Mouse (Mus musculus) embryonic facial prominence, embryonic 15.5 days (tissue): ENCODE results near the gene Paqr4. TPM values are rescaled to one million over a fixed set of nuclear protein-coding genes. Genes with fewer than 3 reads are reported as not detected.

Experiments
- ATAC-seq: fragments of 200-750 bp; cut with Nextera tagmentation; 2 replicates; pipeline ENCODE4 v1.8.0; 2017; ENCODE audit warnings: low read depth, moderate TSS enrichment; ENCODE audit not compliant: insufficient number of reproducible peaks, low FRiP score, low TSS enrichment
- H3K27ac ChIP-seq: fragments of 300-500 bp; sonication (generic); replicated peaks from 2 replicates; pipeline ENCODE4 v1.5.1; 2015; ENCODE audit warnings: mild to moderate bottlenecking, inconsistent platforms
- H3K27me3 ChIP-seq: fragments of 300-500 bp; sonication (generic); 2 replicates; pipeline ENCODE4 v1.6.1; 2015; ENCODE audit warnings: inconsistent platforms
- H3K36me3 ChIP-seq: fragments of 300-500 bp; sonication (generic); 2 replicates; pipeline ENCODE4 v1.6.1; 2015; ENCODE audit warnings: mild to moderate bottlenecking, inconsistent platforms
- H3K4me1 ChIP-seq: fragments of 300-500 bp; sonication (generic); 2 replicates; pipeline ENCODE4 v1.6.1; 2015; ENCODE audit warnings: inconsistent platforms
- H3K4me2 ChIP-seq: fragments of 300-500 bp; sonication (generic); replicated peaks from 2 replicates; pipeline ENCODE4 v1.6.1; 2015; ENCODE audit warnings: mild to moderate bottlenecking, inconsistent platforms
- H3K4me3 ChIP-seq: fragments of 300-500 bp; sonication (generic); replicated peaks from 2 replicates; pipeline ENCODE4 v1.5.1; 2015; ENCODE audit warnings: mild to moderate bottlenecking, inconsistent platforms
- H3K9ac ChIP-seq: fragments of 300-500 bp; sonication (generic); 2 replicates; pipeline ENCODE4 v1.6.1; 2015; ENCODE audit warnings: inconsistent platforms
- H3K9me3 ChIP-seq: fragments of 300-500 bp; sonication (generic); replicated peaks from 2 replicates; pipeline ENCODE4 v1.6.1; 2016; ENCODE audit warnings: inconsistent platforms
- WGBS: fragments of 180-500 bp; shearing (Covaris S2); methylation state at CpG from one replicate; pipeline ENCODE4 v1.1.7; 2015; 5-methylcytosine and 5-hydroxymethylcytosine counted together
- polyA plus RNA-seq: library from polyadenylated mRNA; unstranded; fragments of >200 nt; fragmentation: Nextera tagmentation; extraction: Ambion mirVana; gene quantifications from 2 replicates; pipeline ENCODE4 v1.2.1, GENCODE M21; 2015

The Paqr4 gene
- polyA plus RNA-seq = 20.9 and 27.2 TPM in 2 replicates

DNA sequence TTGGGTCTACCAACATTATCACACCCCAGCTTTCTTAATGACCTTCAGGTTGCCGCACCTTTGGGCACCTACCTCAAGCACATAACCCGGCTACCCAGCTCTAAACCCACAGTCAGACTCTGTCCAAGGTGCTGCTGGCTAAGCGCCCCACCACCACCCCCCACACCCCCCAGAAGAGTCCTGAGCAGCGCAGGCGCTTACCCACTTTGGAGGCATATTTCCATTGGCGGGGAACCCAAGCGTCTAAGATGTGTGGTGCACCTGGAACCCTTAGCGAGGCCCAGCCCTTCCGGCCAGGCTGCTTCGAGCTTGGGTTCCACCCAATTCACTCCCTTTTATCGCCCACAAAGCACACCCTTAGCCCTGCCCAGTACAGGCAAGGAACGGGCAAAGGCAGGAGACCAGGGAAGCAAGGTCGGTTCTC is at the start of gene Paqr4:
Gene Paqr4 (minus strand): TSS at position 270 of the 424 bp plus-strand sequence.
- Histone ChIP-seq H3K4me3 (peak within 1 kb of the TSS; percentile 60), H3K36me3 (peaks cover 6% of the 10 kb centered on the region; the same call in 1 of the 2 replicates), H3K27ac (peak within 1 kb of the TSS; percentile 55; the same call in 1 of the 2 replicates), H3K27me3 (peaks cover 54% of the 10 kb centered on the region), H3K9ac (peak within 1 kb of the TSS; percentile 39), H3K4me2 (peak within 1 kb of the TSS; percentile 98), H3K4me1 (peaks cover 59% of the 10 kb centered on the region), H3K9me3 (no peaks in the 10 kb centered on the region)
- ATAC-seq = peak; percentile 25
- WGBS = 5% methylated on average over 13 of the region's 13 CpGs

DNA sequence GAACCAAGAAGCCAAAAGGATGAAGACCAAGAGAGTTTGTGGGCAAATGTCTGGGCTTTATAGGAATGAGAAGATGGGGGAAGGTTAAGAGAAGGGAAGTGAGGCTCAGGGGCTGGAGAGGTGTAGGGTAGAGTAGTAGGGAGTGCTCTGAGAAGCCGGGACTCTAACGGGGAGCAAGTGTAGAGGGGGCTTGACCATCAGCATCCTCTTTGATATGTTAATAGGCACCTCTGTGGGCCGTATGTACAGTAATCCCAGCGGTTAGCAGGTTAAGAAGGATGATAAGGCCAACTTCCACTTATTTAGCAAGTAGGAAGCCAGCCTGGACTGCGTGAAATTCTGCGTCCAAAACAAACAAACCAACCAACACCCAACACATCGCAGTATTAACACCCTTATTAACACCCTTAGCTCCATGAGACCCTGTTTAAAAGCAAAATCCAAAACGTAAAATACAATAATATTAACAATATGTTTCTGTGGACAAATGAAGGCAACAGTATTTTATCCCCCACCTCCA is 49.1 kb upstream of the Paqr4 start:
- Histone ChIP-seq H3K9me3 (no peaks in the 10 kb centered on the region), H3K36me3 (no peaks in the 10 kb centered on the region), H3K27ac (peak overlapping the region; percentile 86; the same call in 1 of the 2 replicates), H3K27me3 (no peaks in the 10 kb centered on the region), H3K9ac (peak overlapping the region; percentile 74; the same call in 1 of the 2 replicates), H3K4me3 (peak overlapping the region; percentile 55), H3K4me1 (peaks cover 25% of the 10 kb centered on the region), H3K4me2 (peak overlapping the region; percentile 76)
- no peak for ATAC-seq
- WGBS = 19% methylated on average over 8 of the region's 8 CpGs

DNA sequence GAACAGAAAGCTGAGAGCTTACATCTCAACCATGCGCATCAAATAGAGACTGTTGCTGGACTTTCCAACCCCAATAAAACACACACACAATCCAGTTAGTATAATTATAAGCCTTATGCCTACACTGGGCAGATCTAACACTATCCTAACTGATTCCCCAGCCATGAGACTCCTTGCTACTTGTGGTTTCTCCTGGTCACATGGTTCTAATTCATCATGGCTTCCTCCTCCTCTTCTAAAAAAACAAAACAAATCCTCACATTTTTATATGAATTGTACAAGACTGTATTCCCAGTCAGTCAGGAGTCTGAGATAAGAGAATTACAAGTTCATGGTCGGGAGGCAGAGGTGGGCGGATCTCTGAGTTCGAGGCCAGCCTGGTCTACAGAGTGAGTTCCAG is 48.3 kb upstream of the Paqr4 start:
- H3K4me1 ChIP-seq = peaks cover 25% of the 10 kb centered on the region
- no peak overlapping the region for H3K4me3 ChIP-seq
- 86% methylated on average over 4 of the region's 4 CpGs for WGBS
- no peaks in the 10 kb centered on the region for H3K9me3 ChIP-seq
- no peak for ATAC-seq
- no peak overlapping the region for H3K27ac ChIP-seq
- H3K9ac ChIP-seq = no peak overlapping the region
- H3K36me3 ChIP-seq = no peaks in the 10 kb centered on the region
- H3K4me2 ChIP-seq = no peak overlapping the region
- no peaks in the 10 kb centered on the region for H3K27me3 ChIP-seq

DNA sequence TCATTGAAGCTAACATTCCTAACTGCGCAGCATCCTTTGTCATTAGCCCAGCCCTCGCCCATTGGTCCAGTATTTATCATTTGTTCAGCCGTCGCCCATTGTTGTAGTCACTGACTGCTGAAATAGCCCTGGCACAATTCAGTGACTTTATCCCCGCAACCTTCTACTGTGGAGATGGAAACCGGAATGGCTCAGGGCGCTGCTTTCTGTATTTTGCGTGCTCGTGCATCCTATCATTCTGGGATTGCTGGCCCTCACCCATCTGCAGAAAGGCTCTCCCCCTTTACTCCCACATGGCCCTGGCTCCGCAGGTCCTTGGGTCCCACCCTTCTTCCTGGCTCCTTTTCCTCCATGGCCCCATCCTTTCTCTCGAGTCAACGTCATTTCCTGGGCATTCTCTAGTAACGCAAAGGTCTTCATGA is 45.9 kb upstream of the Paqr4 start:
- Histone ChIP-seq H3K27ac (peak overlapping the region; percentile 59), H3K27me3 (no peaks in the 10 kb centered on the region), H3K4me3 (peak overlapping the region; percentile 64), H3K9ac (no peak overlapping the region; the same call in 1 of the 2 replicates), H3K9me3 (no peaks in the 10 kb centered on the region), H3K4me2 (peak overlapping the region; percentile 91), H3K36me3 (no peaks in the 10 kb centered on the region), H3K4me1 (peaks cover 25% of the 10 kb centered on the region)
- no peak for ATAC-seq
- WGBS = 16% methylated on average over 13 of the region's 13 CpGs

DNA sequence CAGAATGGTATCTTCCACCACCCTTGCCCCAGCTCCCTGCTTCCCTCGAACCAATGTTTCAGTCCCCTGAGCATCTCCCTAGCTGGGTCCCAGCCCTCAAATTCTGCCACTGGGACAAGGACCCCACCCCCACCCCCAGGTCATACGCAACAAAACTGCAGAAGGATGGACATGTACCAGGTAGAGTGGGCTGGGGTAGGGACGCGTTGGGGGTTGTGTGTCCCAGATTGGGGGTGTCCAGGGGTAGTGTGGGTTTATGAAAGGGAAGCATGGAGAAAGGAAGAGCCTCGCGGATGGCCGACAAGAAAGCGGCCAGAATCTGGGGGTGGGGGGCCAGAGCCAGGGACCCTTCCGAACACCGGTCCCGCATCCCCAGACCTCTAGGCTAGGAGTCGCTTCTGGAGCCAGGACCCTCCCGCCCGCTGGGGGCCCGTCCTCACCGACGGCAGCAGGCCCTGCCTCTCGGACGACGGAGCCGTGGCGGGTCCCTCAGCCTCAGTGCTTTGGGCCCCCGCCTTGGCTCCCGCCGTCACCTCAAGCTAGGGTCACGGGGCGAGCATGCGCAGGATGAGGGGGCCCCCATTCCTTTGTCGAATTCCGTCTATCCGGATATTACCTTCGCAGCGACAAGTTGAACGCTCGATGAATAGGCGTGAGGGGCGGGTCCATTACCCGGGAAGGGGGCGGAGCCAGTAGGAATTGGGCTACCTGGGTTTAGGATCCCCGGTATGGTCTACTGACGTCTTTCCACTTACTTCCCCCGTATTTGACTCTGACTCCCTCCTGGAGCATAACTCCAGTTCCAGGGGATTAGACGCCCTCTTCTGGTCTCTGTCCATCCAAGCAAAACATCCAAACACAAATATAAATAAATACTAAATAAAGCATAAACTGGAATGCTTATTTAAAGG is 45.1 kb upstream of the Paqr4 start, which contains the start of gene Flywch2:
Gene Flywch2 (minus strand): TSS at position 521 of the 911 bp plus-strand sequence.
- Histone ChIP-seq H3K9me3 (no peaks in the 10 kb centered on the region), H3K4me3 (peak within 1 kb of the TSS; percentile 64), H3K36me3 (no peaks in the 10 kb centered on the region), H3K4me1 (peaks cover 22% of the 10 kb centered on the region), H3K27ac (peak within 1 kb of the TSS; percentile 59), H3K27me3 (no peaks in the 10 kb centered on the region), H3K4me2 (peak within 1 kb of the TSS; percentile 91), H3K9ac (peak within 1 kb of the TSS; percentile 65)
- peak; percentile 84 for ATAC-seq
- WGBS = 2% methylated on average over 43 of the region's 43 CpGs

DNA sequence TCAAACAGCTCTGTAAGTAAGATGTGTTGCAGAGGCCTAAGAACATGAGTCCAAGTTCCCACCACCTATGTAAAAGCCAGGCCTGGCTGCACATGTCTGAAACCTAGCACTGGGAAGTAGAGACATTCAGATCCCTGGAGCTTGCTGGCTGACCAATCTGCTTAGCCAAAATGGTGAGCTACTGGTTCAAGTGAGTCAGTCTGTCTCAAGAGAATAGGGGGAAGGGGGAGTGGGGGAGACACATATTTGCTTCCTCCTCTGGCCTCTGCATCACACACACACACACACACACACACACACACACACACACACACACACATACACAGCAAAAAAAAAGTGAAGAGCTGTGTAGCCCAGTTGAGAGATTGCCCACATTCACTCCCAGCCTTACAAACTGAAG is 42.7 kb upstream of the Paqr4 start:
- no peak overlapping the region for H3K27ac ChIP-seq
- H3K9ac ChIP-seq = no peak overlapping the region
- H3K4me3 ChIP-seq = no peak overlapping the region
- ATAC-seq = no peak
- H3K36me3 ChIP-seq = no peaks in the 10 kb centered on the region
- no peaks in the 10 kb centered on the region for H3K27me3 ChIP-seq
- no peak overlapping the region for H3K4me2 ChIP-seq
- H3K9me3 ChIP-seq = no peaks in the 10 kb centered on the region
- H3K4me1 ChIP-seq = peaks cover 11% of the 10 kb centered on the region

DNA sequence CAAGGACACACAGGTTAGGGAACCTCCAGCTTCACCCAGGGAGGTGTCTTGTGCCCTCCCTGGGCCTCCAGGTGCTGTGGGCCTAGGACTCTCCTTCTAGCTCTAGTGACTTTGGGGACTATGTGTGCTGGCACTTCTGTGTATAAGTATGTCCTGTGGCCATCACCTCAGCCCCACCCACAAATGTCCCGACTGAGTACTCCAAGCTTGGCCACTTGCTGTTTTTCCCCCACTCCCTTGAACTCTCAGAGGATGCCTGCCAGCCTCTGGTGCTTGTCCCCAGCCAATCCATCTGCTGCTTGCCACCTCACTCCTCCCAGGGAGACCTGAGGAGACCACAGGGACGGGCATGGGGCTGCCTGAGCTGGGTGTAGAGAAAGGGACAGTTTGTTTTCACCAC is 37.8 kb upstream of the Paqr4 start:
- Histone ChIP-seq H3K4me1 (0 out of 2 replicates have a peak, but pooled peaks cover 3% of the 10 kb centered on the region), H3K4me3 (no peak overlapping the region), H3K4me2 (no peak overlapping the region), H3K9ac (no peak overlapping the region), H3K27ac (no peak overlapping the region), H3K27me3 (no peaks in the 10 kb centered on the region), H3K36me3 (no peaks in the 10 kb centered on the region), H3K9me3 (no peaks in the 10 kb centered on the region)
- 48% methylated on average over 2 of the region's 2 CpGs for WGBS
- no peak for ATAC-seq

DNA sequence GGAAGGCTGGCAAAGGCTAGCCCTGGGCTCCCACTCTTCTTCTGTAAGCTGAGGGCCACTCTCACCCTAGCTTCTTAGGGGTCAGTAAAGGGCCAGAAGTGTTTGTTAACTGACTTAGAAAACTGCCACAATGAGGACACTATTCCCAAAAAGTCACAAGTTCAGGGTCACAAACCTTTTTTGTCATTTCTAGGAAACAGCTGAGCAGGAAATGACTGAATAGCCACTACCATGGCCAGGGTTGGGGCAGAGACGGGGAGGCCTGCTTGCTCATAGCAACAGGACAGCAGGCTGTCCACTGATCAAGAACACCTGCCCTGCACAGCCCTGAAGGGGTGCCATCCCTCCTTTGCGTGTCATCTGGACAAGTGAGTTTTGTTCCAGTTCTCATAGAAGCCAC is 36.5 kb upstream of the Paqr4 start:
- Histone ChIP-seq H3K27me3 (no peaks in the 10 kb centered on the region), H3K9me3 (no peaks in the 10 kb centered on the region), H3K36me3 (no peaks in the 10 kb centered on the region), H3K4me3 (no peak overlapping the region), H3K9ac (no peak overlapping the region), H3K4me2 (no peak overlapping the region), H3K27ac (no peak overlapping the region), H3K4me1 (0 out of 2 replicates have a peak, but pooled peaks cover 3% of the 10 kb centered on the region)
- 58% methylated on average over 2 of the region's 2 CpGs for WGBS
- no peak for ATAC-seq

DNA sequence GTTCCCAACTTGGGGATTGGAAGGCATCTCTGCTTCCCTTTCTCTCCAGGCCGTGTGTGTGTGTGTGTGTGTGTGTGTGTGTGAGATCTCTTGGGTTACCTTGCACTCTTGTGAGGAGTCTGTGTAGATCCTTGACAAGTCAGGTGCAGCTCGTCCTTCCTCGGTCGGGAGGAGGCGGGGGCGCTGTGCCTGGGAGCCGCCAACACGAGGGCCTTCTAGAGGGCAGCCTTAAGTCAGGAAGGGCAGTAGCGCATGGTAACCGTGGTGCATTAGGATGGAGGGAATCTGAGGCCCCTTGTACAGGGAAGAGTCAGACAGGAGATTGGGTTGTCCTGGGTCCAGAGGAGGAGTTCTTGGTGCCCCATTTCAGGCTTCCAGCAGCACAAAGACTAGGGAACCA is 35.5 kb upstream of the Paqr4 start:
- Histone ChIP-seq H3K4me2 (no peak overlapping the region), H3K4me3 (no peak overlapping the region), H3K9me3 (no peaks in the 10 kb centered on the region), H3K9ac (no peak overlapping the region), H3K27ac (no peak overlapping the region), H3K36me3 (no peaks in the 10 kb centered on the region), H3K4me1 (peaks cover 3% of the 10 kb centered on the region; the same call in 1 of the 2 replicates), H3K27me3 (no peaks in the 10 kb centered on the region)
- 83% methylated on average over 10 of the region's 10 CpGs for WGBS
- ATAC-seq = no peak

DNA sequence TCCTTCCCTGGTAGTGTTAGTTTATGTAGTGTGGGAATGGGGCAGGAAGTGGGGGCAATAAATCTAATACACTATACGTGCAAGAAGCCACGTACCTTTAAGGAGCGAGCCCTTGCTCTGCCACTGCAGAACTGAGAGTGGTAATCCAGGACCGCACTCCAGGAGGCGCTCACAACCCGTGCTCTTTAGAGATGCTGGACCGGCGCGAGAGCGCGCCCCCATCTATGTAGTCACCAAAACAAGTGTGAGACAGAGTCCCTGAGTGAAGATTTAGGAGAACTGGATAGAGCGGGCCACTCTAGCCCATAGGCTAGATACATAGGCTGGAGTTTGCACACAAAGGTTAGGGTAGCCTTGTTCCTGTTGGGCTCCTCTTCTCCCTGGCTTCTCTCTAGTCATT is 33.4 kb upstream of the Paqr4 start:
- Histone ChIP-seq H3K36me3 (no peaks in the 10 kb centered on the region), H3K4me3 (no peak overlapping the region), H3K9me3 (no peaks in the 10 kb centered on the region), H3K4me1 (peaks cover 11% of the 10 kb centered on the region), H3K4me2 (no peak overlapping the region), H3K27ac (no peak overlapping the region), H3K9ac (no peak overlapping the region), H3K27me3 (no peaks in the 10 kb centered on the region)
- 6% methylated on average over 12 of the region's 12 CpGs for WGBS
- ATAC-seq = peak; percentile 27

DNA sequence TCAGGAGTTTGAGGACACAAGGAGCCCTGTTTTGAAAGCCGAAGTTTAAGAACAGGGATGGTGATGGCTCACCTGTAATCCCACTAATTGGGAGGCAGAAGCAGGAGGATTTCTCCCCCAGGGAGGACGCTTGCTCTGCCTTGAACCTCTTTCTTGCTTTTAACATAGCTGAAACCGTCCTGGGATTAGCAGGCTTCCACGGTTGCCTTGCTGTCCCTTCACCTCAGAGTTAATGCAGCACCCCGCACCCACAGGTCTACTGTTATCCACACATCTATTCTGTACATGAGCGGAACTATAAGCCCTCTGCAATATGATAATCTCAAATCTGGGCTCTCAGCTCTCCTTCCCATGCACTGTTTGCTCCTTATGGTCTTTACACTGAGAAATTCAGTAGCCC is 33.0 kb upstream of the Paqr4 start:
- Histone ChIP-seq H3K36me3 (no peaks in the 10 kb centered on the region), H3K9me3 (no peaks in the 10 kb centered on the region), H3K4me1 (peaks cover 11% of the 10 kb centered on the region), H3K4me2 (no peak overlapping the region), H3K27ac (no peak overlapping the region), H3K9ac (no peak overlapping the region), H3K4me3 (no peak overlapping the region), H3K27me3 (no peaks in the 10 kb centered on the region)
- ATAC-seq = no peak
- WGBS = 63% methylated on average over 6 of the region's 6 CpGs
